Mouse (Mus musculus) urinary bladder, adult 2 months (tissue): ENCODE data around the gene Olfr146. TPM values are rescaled to one million over a fixed set of nuclear protein-coding genes. Genes with fewer than 3 reads are reported as not detected.

ENCODE experiments used
- DNase-seq: peaks from one replicate; pipeline ENCODE4 v3.0.0; 2022; ENCODE audit warnings: low spot score
- polyA plus RNA-seq: library from polyadenylated mRNA; depleted of rRNA; stranded (reverse); fragments of >200 nt; gene quantifications from 2 replicates; pipeline ENCODE4 v1.2.3, GENCODE M21; 2012; rRNA removed

Olfr146 gene
- not detected in 2 replicates for polyA plus RNA-seq

- DNase-seq, result no peak
Observed at GRCm38 (mm10) chr9:39023277-39023676, at the start of gene Olfr146. TSS of gene Olfr146 (minus strand) at chr9:39023377.

GRCm38 (mm10) chr9:39064851-39065250, 41.7 kb upstream of the Olfr146 start, which contains the start of gene Olfr937:
TSS of gene Olfr937 (minus strand) at chr9:39064951.
- DNase-seq, result no peak

GRCm38 (mm10) chr9:38999583-38999982, 23.6 kb downstream of the Olfr146 start, which contains the start of gene Olfr935:
TSS of gene Olfr935 (minus strand) at chr9:38999683.
- no peak for DNase-seq

GRCm38 (mm10) chr9:38988215-38988614, 35.0 kb downstream of the Olfr146 start, which contains the start of gene Olfr934:
TSS of gene Olfr934 (minus strand) at chr9:38988315.
- no peak for DNase-seq

GRCm38 (mm10) chr9:38972013-38972412, 51.2 kb downstream of the Olfr146 start, which contains the start of gene Olfr933:
TSS of gene Olfr933 (plus strand) at chr9:38972313.
- no peak for DNase-seq

Other genes with a start within 250 kb of the Olfr146 start
- 0.06 TPM in 1 of 2 replicates, not detected in the other for gene Olfr922, start 208.8 kb downstream of the Olfr146 start, polyA plus RNA-seq
- gene Olfr923, start 196.8 kb downstream of the Olfr146 start, polyA plus RNA-seq, result not detected in 2 replicates
- gene Olfr924, start 178.9 kb downstream of the Olfr146 start, polyA plus RNA-seq, result not detected in 2 replicates
- not detected in 2 replicates for gene Olfr26, start 168.3 kb downstream of the Olfr146 start, polyA plus RNA-seq
- not detected in 2 replicates for gene Olfr926, start 146.3 kb downstream of the Olfr146 start, polyA plus RNA-seq
- not detected in 2 replicates for gene Olfr930, start 93.6 kb downstream of the Olfr146 start, polyA plus RNA-seq
- gene Olfr933, start 51.1 kb downstream of the Olfr146 start, polyA plus RNA-seq, result not detected in 2 replicates
- gene Olfr934, start 35.1 kb downstream of the Olfr146 start, polyA plus RNA-seq, result not detected in 2 replicates
- gene Olfr935, start 23.7 kb downstream of the Olfr146 start, polyA plus RNA-seq, result not detected in 2 replicates
- not detected in 2 replicates for gene Olfr937, start 41.6 kb upstream of the Olfr146 start, polyA plus RNA-seq
- not detected in 2 replicates for gene Olfr938, start 55.5 kb upstream of the Olfr146 start, polyA plus RNA-seq
- gene Olfr27, start 104.8 kb upstream of the Olfr146 start, polyA plus RNA-seq, result not detected in 2 replicates
- not detected in 2 replicates for gene Olfr943, start 142.9 kb upstream of the Olfr146 start, polyA plus RNA-seq
- not detected in 2 replicates for gene Olfr944, start 178.5 kb upstream of the Olfr146 start, polyA plus RNA-seq
- not detected in 2 replicates for gene Olfr1537, start 226.6 kb upstream of the Olfr146 start, polyA plus RNA-seq